Mouse (Mus musculus): Measurements from ENCODE around the gene Trim46. TPM values are rescaled to one million over a fixed set of nuclear protein-coding genes. Genes with fewer than 3 reads are reported as not detected.

The Trim46 gene
- polyA plus RNA-seq, 2 experiments, result 0.05 to 0.29 TPM

DNA sequence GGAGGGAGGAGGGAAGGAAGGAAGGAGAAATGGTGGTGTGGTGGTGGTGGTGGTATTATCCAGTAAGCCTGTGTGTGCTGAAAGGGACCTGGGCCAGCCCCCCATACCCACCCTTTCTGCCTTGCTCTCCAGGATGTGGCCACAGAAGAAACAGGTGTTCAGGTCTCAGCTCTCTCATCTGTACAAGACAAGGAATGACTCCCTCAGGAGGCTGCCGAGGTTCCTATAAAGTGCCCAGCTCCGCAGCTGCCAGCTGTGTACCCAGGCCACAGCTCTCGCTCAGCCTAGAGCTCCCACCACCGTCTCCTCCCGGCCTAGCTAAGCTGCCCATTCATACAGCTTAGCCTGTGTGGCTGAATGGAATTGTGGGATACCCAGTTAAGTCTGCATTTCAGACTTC lies 46.2 kb upstream of the Trim46 start:
- ATAC-seq (ENCODE audit: insufficient read depth), result no peak
- no peaks in the 10 kb centered on the region for H3K27me3 ChIP-seq (ENCODE audit: control insufficient read depth, insufficient read depth, low read length)
- TF ChIP-seq CTCF (IDR thresholded peaks at IDR 0.05; ENCODE audit: low read depth) (no peak), EP300 (IDR thresholded peaks at IDR 0.05; ENCODE audit: low read depth) (no peak)
- H3K27ac ChIP-seq, result no peak overlapping the region
- no peak overlapping the region for H3K9ac ChIP-seq (replicated peaks)
- peaks cover 0 to 13% of the 10 kb centered on the region in 2 experiments; a peak in 2 of 4 replicates for H3K4me1 ChIP-seq (replicated peaks; ENCODE audit: control insufficient read depth in 2 of 2, insufficient read depth in 2 of 2, low read length in 1 of 2)
- no peaks in the 10 kb centered on the region for H3K9me3 ChIP-seq (ENCODE audit: control insufficient read depth, low read length)
- H3K36me3 ChIP-seq (replicated peaks; ENCODE audit: control insufficient read depth, insufficient read depth, low read depth), result no peaks in the 10 kb centered on the region
- H3K4me2 ChIP-seq (ENCODE audit: low read depth), result no peak overlapping the region
- DNase-seq (ENCODE audit: low read depth in 3 of 3, low spot score in 3 of 3), result no peak
- no peak overlapping the region for H3K4me3 ChIP-seq (ENCODE audit: insufficient read depth in 1 of 2, low read depth in 2 of 2, low read length in 2 of 2)
- 61% methylated on average over 5 of the region's 5 CpGs for WGBS (ENCODE audit: insufficient replicate concordance)

DNA sequence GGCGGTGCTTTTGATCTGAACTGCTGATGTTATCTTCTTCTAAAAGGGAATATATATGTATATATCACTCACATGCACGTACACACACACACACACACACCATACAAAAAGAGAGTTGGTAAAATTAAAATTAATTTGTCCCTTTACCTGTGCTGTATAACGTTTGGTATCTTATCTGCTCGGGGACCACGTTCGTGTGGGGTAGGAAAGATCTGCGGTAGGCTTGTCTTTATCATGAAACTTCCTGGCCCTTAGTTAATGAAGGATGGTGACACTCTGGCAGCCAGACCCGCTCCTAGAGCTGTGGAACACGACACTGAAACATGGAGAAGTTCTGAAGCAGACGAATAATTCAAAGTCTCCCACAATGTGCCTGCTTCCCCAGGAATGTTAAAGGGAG lies 45.8 kb upstream of the Trim46 start:
- H3K9ac ChIP-seq (replicated peaks), result no peak overlapping the region
- peaks cover 0 to 13% of the 10 kb centered on the region in 2 experiments; a peak in 2 of 4 replicates for H3K4me1 ChIP-seq (replicated peaks; ENCODE audit: control insufficient read depth in 2 of 2, insufficient read depth in 2 of 2, low read length in 1 of 2)
- ATAC-seq (ENCODE audit: insufficient read depth) (no peak), DNase-seq (ENCODE audit: low read depth in 3 of 3, low spot score in 3 of 3) (no peak)
- TF ChIP-seq CTCF (IDR thresholded peaks at IDR 0.05; ENCODE audit: low read depth), result no peak
- H3K9me3 ChIP-seq (ENCODE audit: control insufficient read depth, low read length), result no peaks in the 10 kb centered on the region
- no peak overlapping the region for H3K27ac ChIP-seq
- H3K27me3 ChIP-seq (ENCODE audit: control insufficient read depth, insufficient read depth, low read length), result no peaks in the 10 kb centered on the region
- H3K4me3 ChIP-seq (ENCODE audit: insufficient read depth in 1 of 2, low read depth in 2 of 2, low read length in 2 of 2), result no peak overlapping the region
- WGBS (ENCODE audit: insufficient replicate concordance), result 21% methylated on average over 10 of the region's 10 CpGs
- no peak overlapping the region for H3K4me2 ChIP-seq (ENCODE audit: low read depth)
- no peaks in the 10 kb centered on the region for H3K36me3 ChIP-seq (replicated peaks; ENCODE audit: control insufficient read depth, insufficient read depth, low read depth)

DNA sequence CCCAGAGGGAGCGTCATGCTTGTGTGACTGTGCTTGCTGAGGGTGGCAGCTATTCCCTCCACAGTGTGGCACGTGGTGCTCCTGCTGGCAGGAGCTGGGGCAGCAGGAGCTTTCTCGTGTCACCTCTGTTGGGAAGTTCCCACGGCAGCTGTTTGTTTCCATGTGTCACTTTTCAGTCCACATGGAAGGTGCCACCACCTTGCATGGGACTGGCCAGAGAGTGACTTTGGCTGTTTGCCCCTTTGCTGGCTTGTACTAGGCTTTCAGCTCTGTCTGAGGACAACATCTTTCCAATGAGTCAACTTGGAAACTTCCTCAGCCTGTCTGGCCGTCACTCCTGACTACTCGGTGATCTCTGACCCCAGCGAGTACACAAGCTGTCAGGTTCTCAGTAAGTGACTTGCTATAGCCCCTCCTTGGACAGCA lies 42.4 kb upstream of the Trim46 start:
- H3K9me3 ChIP-seq (ENCODE audit: control insufficient read depth, low read length), result no peaks in the 10 kb centered on the region
- no peaks in the 10 kb centered on the region for H3K36me3 ChIP-seq (replicated peaks; ENCODE audit: control insufficient read depth, insufficient read depth, low read depth)
- no peak overlapping the region for H3K4me2 ChIP-seq (ENCODE audit: low read depth)
- no peak for ATAC-seq (ENCODE audit: insufficient read depth)
- no peak for DNase-seq (ENCODE audit: low read depth in 3 of 3, low spot score in 3 of 3)
- no peak overlapping the region for H3K27ac ChIP-seq
- no peak overlapping the region for H3K4me3 ChIP-seq (ENCODE audit: insufficient read depth in 1 of 2, low read depth in 2 of 2, low read length in 2 of 2)
- WGBS (ENCODE audit: insufficient replicate concordance), result 43% methylated on average over 7 of the region's 7 CpGs
- no peak overlapping the region for H3K9ac ChIP-seq (replicated peaks)
- H3K4me1 ChIP-seq (replicated peaks; ENCODE audit: control insufficient read depth in 2 of 2, insufficient read depth in 2 of 2, low read length in 1 of 2), result 0 out of 4 replicates have a peak, but pooled peaks cover 0 to 3% of the 10 kb centered on the region in 2 experiments
- TF ChIP-seq CTCF (IDR thresholded peaks at IDR 0.05; ENCODE audit: low read depth) (no peak), EP300 (IDR thresholded peaks at IDR 0.05; ENCODE audit: low read depth) (no peak)
- no peaks in the 10 kb centered on the region for H3K27me3 ChIP-seq (ENCODE audit: control insufficient read depth, insufficient read depth, low read length)

DNA sequence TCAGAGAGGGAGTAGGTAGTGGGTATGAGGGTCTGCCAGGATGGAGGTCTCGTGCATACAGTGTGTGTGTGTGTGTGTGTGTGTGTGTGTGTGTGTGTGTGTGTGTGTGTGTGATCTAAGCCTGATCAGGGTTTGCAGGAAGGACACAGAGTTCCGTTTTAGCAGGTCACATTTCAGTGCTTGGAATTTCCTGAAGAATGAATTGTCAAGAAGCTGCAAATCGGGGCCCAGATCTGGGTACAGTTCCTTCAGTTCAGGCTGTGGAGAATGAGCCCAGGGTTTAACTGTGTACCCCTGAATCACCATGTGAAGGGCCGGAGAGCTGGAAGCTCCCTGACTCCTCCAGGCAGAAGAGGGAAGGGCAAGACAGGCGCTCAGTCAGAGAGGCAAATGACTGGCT lies 41.2 kb upstream of the Trim46 start:
- Histone ChIP-seq H3K36me3 (replicated peaks; ENCODE audit: control insufficient read depth, insufficient read depth, low read depth) (no peaks in the 10 kb centered on the region), H3K27me3 (ENCODE audit: control insufficient read depth, insufficient read depth, low read length) (no peaks in the 10 kb centered on the region), H3K4me1 (replicated peaks; ENCODE audit: control insufficient read depth in 2 of 2, insufficient read depth in 2 of 2, low read length in 1 of 2) (no peaks in the 10 kb centered on the region), H3K4me2 (ENCODE audit: low read depth) (no peak overlapping the region), H3K9ac (replicated peaks) (no peak overlapping the region), H3K9me3 (ENCODE audit: control insufficient read depth, low read length) (no peaks in the 10 kb centered on the region), H3K4me3 (ENCODE audit: insufficient read depth in 1 of 2, low read depth in 2 of 2, low read length in 2 of 2) (no peak overlapping the region), H3K27ac (no peak overlapping the region)
- DNase-seq (ENCODE audit: low read depth in 3 of 3, low spot score in 3 of 3), result no peak
- no peak for ATAC-seq (ENCODE audit: insufficient read depth)
- 38% methylated on average over 5 of the region's 5 CpGs for WGBS (ENCODE audit: insufficient replicate concordance)
- TF ChIP-seq CTCF (IDR thresholded peaks at IDR 0.05; ENCODE audit: low read depth) (no peak), EP300 (IDR thresholded peaks at IDR 0.05; ENCODE audit: low read depth) (no peak)

DNA sequence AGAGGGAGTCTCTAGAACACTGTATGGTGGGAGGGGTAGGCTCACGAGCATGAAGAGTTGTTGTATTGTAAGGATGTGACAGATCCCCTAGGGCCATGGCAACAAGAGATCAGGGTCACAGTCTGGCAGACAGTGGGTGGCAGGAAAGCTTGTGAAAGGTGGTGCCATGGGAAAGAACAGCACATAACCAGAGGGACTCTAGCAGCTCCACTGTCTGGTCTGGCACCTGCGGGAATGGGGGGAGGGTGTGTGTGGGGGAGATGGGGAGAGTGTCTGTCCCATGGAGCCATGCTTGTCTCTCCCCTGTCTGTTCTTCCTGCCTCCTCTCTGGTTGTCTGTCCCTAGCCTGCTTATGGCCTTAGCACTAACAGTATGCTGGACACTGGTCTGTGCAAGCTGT lies 39.4 kb upstream of the Trim46 start:
- no peak for TF ChIP-seq CTCF (IDR thresholded peaks at IDR 0.05; ENCODE audit: low read depth)
- TF ChIP-seq EP300 (IDR thresholded peaks at IDR 0.05; ENCODE audit: low read depth), result no peak
- no peaks in the 10 kb centered on the region for H3K9me3 ChIP-seq (ENCODE audit: control insufficient read depth, low read length)
- no peaks in the 10 kb centered on the region for H3K4me1 ChIP-seq (replicated peaks; ENCODE audit: control insufficient read depth in 2 of 2, insufficient read depth in 2 of 2, low read length in 1 of 2)
- ATAC-seq (ENCODE audit: insufficient read depth) (no peak), DNase-seq (ENCODE audit: low read depth in 3 of 3, low spot score in 3 of 3) (no peak)
- no peaks in the 10 kb centered on the region for H3K36me3 ChIP-seq (replicated peaks; ENCODE audit: control insufficient read depth, insufficient read depth, low read depth)
- H3K27ac ChIP-seq, result no peak overlapping the region
- no peak overlapping the region for H3K4me2 ChIP-seq (ENCODE audit: low read depth)
- WGBS (ENCODE audit: insufficient replicate concordance), result 50% methylated on average over 2 of the region's 2 CpGs
- H3K4me3 ChIP-seq (ENCODE audit: insufficient read depth in 1 of 2, low read depth in 2 of 2, low read length in 2 of 2), result no peak overlapping the region
- peaks cover 15% of the 10 kb centered on the region for H3K27me3 ChIP-seq (ENCODE audit: control insufficient read depth, insufficient read depth, low read length)
- no peak overlapping the region for H3K9ac ChIP-seq (replicated peaks)

Data from liver, embryonic 14.5 days (tissue).